Mouse (Mus musculus): ENCODE data around the gene Csf2ra.
A peak's percentile ranks its signal among the peaks of the same experiment; 100 is the strongest.

DNA sequence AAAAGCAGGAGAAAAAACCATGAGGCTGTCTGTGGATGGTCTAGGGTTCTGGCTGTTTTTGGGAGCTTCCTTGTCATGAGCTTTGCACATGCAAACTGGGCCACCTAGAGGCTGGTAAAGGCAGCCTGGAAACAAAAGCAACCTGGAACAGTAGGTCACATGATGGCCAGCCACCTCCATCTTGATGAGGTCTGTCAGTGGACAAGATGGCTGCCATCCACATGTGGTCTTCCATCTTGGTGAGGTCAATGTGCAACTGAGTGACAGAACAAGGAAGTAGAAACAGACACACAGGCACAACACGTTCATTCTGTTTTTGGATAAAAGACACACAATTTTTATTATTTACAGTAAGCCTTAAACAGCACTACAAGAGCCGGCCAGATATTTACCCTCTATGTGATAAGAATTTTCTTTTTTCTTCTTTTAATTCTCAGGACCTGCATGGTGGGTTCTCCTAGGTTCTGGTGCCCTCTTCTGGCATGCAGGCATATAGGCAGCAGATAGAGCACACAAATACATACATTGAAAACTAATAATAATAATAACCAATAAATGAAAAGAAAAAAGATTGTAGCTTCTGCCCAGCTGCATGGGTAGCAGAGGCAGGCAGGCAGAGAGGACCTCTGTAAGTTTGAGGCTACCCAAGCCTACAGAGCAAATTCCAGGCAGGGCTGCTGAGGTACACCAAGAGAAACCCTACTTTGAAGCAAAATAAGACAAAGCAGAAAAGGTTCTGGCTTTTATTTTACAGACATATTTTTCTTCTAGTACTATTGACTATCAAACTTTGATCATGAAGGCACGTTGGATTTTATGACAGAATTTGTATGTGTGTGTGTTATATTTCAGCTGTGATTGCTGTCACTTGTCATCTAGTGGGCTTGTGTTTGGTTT lies 37.4 kb upstream of the Csf2ra start:
- peak; percentile 65 for TF ChIP-seq CTCF (IDR thresholded peaks at IDR 0.05; ENCODE audit: low read depth)
- no peak for TF ChIP-seq EP300 (optimal IDR thresholded peaks at IDR 0.05)
